Mouse (Mus musculus) macrophage (primary cell): Measurements from ENCODE around the gene Abca8b. TPM values are rescaled to one million over a fixed set of nuclear protein-coding genes. Genes with fewer than 3 reads are reported as not detected.

ENCODE experiments used
- H3K27ac ChIP-seq: fragments of 350-480 bp; formaldehyde crosslinking; 2 replicates; pipeline ENCODE4 v1.9.0; 2021
- H3K36me3 ChIP-seq: fragments of 350-480 bp; formaldehyde crosslinking; 2 replicates; pipeline ENCODE4 v1.9.0; 2021; ENCODE audit errors: inconsistent target
- H3K4me3 ChIP-seq: fragments of 350-480 bp; formaldehyde crosslinking; 2 replicates; pipeline ENCODE4 v1.9.0; 2021; ENCODE audit errors: inconsistent target
- H3K79me2 ChIP-seq: fragments of 350-480 bp; formaldehyde crosslinking; 2 replicates; pipeline ENCODE4 v1.9.0; 2021; ENCODE audit errors: inconsistent target
- WGBS: methylation state at CpG from one replicate; pipeline ENCODE4 v1.1.7; 2026; ENCODE audit warnings: inconsistent platforms; ENCODE audit not compliant: missing documents; 5-methylcytosine and 5-hydroxymethylcytosine counted together
- polyA plus RNA-seq: library from polyadenylated mRNA; stranded (reverse); fragments of 250-400 nt; gene quantifications from 3 replicates; pipeline ENCODE4 v1.2.4, GENCODE M21; 2018; ENCODE audit warnings: inconsistent platforms

Abca8b gene
- polyA plus RNA-seq, 1 experiment from 2014 or later: 0.23 TPM

DNA sequence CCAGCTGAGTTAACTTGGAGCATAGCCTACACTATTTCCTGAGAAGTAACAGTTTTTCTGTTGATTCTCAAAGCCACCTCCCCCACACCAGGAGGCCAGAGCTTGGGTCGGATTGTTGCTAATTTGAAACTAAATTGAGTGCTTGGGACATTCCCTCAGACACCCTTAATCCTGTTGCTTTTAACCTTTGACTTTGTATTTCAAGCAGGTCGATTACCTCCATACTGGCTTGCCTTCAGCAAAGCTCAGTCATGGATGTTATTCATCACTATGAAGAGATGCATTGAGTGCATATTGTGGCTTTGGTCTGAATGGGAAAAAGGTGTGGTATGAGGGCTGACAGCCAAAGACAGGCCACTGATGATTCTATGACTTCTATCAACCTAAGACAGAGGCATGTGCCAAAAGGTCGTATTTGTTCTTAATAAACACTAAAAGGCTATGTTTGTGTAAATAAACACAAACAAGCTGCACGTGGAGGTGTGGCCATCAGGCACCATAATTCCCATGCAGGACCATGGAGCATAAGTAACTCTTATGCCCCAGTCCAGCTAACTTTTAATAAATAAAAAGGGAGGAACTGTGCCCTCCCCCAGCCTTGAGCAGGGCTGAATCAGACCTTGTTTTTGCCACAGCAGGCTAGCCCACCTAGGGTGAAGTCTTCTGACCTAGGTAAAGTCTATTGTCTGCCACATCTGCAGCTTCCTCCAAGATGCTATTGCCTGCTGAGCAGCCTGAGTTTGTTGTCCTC is 95.0 kb downstream of the Abca8b start:
- H3K4me3 ChIP-seq: no peak overlapping the region
- no peaks in the 10 kb centered on the region for H3K79me2 ChIP-seq
- 87% methylated on average over 4 of the region's 4 CpGs for WGBS
- H3K36me3 ChIP-seq: no peaks in the 10 kb centered on the region
- no peak overlapping the region for H3K27ac ChIP-seq

DNA sequence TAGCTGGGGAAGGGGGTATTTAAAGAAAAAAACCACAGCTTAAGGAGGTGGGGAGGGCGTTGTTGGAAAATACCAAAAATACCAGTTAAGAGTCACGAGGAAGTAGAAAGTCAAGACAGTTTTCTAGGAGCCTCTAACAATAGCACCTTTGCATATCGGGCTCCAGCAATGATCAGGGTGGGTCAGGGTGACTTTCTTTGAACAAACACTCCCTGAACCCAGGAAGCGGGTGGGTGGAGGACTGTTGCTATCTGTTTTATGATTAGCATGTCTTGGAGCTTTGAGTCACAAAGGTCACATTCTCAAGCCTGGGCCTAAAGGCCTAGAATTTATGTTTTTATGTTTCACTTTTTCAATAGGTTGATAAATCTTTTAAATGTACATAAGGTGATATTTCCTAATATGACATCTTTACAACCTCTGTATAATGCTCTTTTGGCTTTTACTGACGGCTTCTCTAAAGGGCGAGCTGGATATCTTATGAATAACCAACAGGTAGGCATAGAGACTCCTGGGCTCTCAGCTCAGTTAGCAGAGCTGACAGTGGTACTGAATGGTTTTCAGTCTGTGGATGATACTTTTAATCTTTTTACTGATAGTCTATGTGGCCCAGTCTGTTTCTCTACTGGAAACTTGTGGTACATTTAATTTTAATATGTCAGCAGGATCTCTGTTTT is 96.7 kb downstream of the Abca8b start:
- Histone ChIP-seq H3K4me3 (no peak overlapping the region), H3K79me2 (no peaks in the 10 kb centered on the region), H3K27ac (no peak overlapping the region), H3K36me3 (no peaks in the 10 kb centered on the region)
- 93% methylated on average over 6 of the region's 6 CpGs for WGBS

GRCm38 (mm10) chr11:109895952-109896530 is 99.6 kb downstream of the Abca8b start:
- H3K4me3 ChIP-seq: no peak overlapping the region
- no peak overlapping the region for H3K27ac ChIP-seq
- WGBS: 80% methylated on average over 6 of the region's 6 CpGs
- no peaks in the 10 kb centered on the region for H3K79me2 ChIP-seq
- H3K36me3 ChIP-seq: no peaks in the 10 kb centered on the region

- no peaks in the 10 kb centered on the region for H3K79me2 ChIP-seq
- 98% methylated on average over 4 of the region's 4 CpGs for WGBS
- H3K4me3 ChIP-seq: no peak overlapping the region
- no peak overlapping the region for H3K27ac ChIP-seq
- no peaks in the 10 kb centered on the region for H3K36me3 ChIP-seq
Measured at GRCm38 (mm10) chr11:109895496-109895895, 100.1 kb downstream of the Abca8b start.

DNA sequence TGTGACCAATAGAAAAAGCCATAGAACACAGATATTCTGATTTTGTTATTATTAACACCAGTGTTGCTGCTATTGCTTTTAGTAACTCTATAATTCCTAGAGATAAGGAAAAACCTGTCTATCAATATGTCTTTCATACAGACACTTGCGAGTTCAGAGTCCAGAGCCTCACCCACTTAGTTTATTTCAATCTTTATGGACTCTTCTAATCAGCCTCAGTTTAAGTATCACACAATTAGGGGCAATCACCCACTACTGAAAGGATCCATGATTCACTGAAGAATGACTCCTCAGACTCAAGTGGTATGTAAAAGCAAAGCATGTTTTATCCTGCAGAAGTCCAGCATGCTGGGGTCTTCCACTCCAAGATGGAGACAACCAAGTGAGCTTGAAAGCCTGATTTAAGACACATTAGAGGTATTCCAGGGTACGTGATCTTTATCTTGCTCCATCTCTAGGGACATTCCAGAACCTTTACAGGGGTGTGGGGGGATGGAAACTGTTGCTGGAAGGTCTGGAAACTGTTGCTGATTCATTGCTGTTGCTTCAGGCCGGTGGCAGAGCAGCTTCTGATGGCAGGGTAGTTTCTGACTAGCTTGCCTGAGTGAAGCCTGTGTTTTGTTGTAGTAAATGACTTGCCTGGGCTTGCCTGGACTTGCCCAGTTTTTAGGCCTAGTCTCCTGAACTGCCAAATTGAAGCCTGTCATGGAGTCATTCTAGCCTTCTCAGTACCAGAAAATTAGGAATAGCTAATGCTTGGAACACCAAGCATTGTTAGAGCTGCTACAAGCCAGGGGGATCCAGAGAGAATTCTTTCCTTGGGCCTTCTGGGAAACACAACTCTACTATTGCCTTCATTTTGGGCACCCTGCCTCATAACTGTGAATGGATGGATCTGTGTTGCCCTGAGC is 101.5 kb downstream of the Abca8b start:
- 89% methylated on average over 3 of the region's 3 CpGs for WGBS
- no peak overlapping the region for H3K27ac ChIP-seq
- no peaks in the 10 kb centered on the region for H3K36me3 ChIP-seq
- no peaks in the 10 kb centered on the region for H3K79me2 ChIP-seq
- no peak overlapping the region for H3K4me3 ChIP-seq

- Histone ChIP-seq H3K4me3 (no peak overlapping the region), H3K27ac (no peak overlapping the region), H3K36me3 (no peaks in the 10 kb centered on the region), H3K79me2 (no peaks in the 10 kb centered on the region)
- WGBS: 56% methylated on average over 4 of the region's 4 CpGs
Measured at GRCm38 (mm10) chr11:109891989-109892386, 103.7 kb downstream of the Abca8b start.

DNA sequence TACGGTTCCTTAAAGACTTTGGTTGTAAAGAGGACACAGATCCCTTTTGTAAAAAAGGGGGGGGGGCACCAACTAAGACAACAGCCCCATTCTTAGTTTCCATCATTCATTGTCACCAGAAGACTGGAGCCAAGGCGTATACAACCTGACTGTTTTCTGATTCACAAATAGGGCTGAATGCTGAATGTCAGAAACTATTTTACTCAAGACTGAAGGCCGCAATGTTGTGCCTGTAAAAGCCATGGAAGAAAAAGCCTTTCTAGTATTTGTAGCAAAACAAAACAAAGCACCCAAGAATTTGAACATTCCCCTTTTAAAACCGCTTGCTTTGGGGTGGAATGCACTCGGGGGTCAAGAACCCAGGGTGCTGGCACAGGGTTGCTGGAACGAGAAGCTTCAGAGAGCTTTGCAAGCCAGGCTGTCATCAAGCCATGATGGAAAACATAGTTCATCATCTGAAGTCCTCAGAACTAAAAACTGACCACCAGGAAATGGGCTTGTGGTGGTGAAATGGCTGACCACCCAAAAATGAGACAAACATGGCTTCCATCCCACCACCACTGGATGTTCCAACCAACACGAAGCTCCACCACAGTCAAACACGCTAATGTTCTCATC is 104.2 kb downstream of the Abca8b start:
- Histone ChIP-seq H3K4me3 (no peak overlapping the region), H3K27ac (no peak overlapping the region), H3K79me2 (no peaks in the 10 kb centered on the region), H3K36me3 (no peaks in the 10 kb centered on the region)
- WGBS: 91% methylated on average over 8 of the region's 8 CpGs

- 75% methylated on average over 4 of the region's 4 CpGs for WGBS
- Histone ChIP-seq H3K36me3 (no peaks in the 10 kb centered on the region), H3K4me3 (no peak overlapping the region), H3K27ac (no peak overlapping the region), H3K79me2 (no peaks in the 10 kb centered on the region)
Measured at GRCm38 (mm10) chr11:109889595-109889994, 106.0 kb downstream of the Abca8b start.

- H3K27ac ChIP-seq: no peak overlapping the region
- no peaks in the 10 kb centered on the region for H3K36me3 ChIP-seq
- no peak overlapping the region for H3K4me3 ChIP-seq
- H3K79me2 ChIP-seq: no peaks in the 10 kb centered on the region
- WGBS: 66% methylated on average over 4 of the region's 4 CpGs
Measured at GRCm38 (mm10) chr11:109886757-109887156, 108.9 kb downstream of the Abca8b start.

- no peaks in the 10 kb centered on the region for H3K36me3 ChIP-seq
- no peak overlapping the region for H3K27ac ChIP-seq
- H3K79me2 ChIP-seq: no peaks in the 10 kb centered on the region
- no peak overlapping the region for H3K4me3 ChIP-seq
- 97% methylated on average over 3 of the region's 3 CpGs for WGBS
Measured at GRCm38 (mm10) chr11:109885521-109885920, 110.1 kb downstream of the Abca8b start.

- H3K36me3 ChIP-seq: no peaks in the 10 kb centered on the region
- 87% methylated on average over 4 of the region's 4 CpGs for WGBS
- no peak overlapping the region for H3K27ac ChIP-seq
- H3K4me3 ChIP-seq: no peak overlapping the region
- H3K79me2 ChIP-seq: no peaks in the 10 kb centered on the region
Measured at GRCm38 (mm10) chr11:109884801-109885200, 110.8 kb downstream of the Abca8b start.

GRCm38 (mm10) chr11:109884126-109884525 is 111.5 kb downstream of the Abca8b start:
- Histone ChIP-seq H3K36me3 (no peaks in the 10 kb centered on the region), H3K4me3 (no peak overlapping the region), H3K27ac (no peak overlapping the region), H3K79me2 (no peaks in the 10 kb centered on the region)
- WGBS: 54% methylated on average over 3 of the region's 3 CpGs
